Mouse (Mus musculus) cerebellum, adult 2 months (tissue): ENCODE measurements around the gene Clmn.

ENCODE experiments used
- CTCF ChIP-seq: fragments of 200-500 bp; IDR thresholded peaks from 2 replicates; pipeline ENCODE4 v1.5.1; 2011; ENCODE audit warnings: low read depth, mild to moderate bottlenecking, control low read depth, low read length, moderate library complexity, borderline replicate concordance; ENCODE audit not compliant: insufficient read depth
- POLR2A ChIP-seq: fragments of 200-500 bp; IDR thresholded peaks from 2 replicates; pipeline ENCODE4 v1.6.1; 2011; ENCODE audit warnings: low read length, control low read depth, borderline replicate concordance; ENCODE audit not compliant: insufficient read depth

DNA sequence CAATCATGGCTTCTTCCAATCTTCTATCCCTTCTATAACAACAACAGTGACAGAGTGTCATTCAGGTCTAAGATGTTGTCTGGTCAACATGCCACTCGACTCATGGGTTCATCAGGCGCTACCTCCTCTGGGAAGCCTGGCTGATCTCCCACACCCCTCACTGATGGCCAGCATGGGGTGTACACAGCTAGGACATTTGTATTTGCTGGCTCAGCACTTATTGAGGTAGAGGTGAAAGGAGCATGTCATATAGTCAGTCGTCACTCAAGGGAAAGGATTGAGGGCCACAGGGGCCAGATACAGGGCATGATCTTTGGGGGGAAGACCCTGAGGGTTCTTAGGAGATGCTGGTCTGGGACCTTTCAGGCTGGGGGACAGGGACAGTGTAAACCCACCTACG, 44.9 kb upstream of the Clmn start:
- TF ChIP-seq CTCF (no peak), POLR2A (no peak)
